Mouse (Mus musculus) induced T-regulatory cell, adult 2 months (primary cell): Measurements from ENCODE around the gene AU018091.
"Not testable (repeated sequence)": the region's sequence is repeated elsewhere in the genome, so short reads cannot be mapped to it uniquely, and the experiment has no call there.

Experiments used
- DNase-seq: peaks from one replicate; pipeline ENCODE4 v3.0.0-alpha.2; 2012; ENCODE audit warnings: low read depth

The AU018091 gene

GRCm38 (mm10) chr7:3168925-3169324, at the start of gene AU018091:
Gene AU018091, minus strand, starts transcription at chr7:3169203.
- DNase-seq: no peak

GRCm38 (mm10) chr7:3217546-3218056, 48.6 kb upstream of the AU018091 start:
- DNase-seq: no peak

GRCm38 (mm10) chr7:3216331-3216730, 47.3 kb upstream of the AU018091 start:
- DNase-seq: no peak

- DNase-seq: no peak
Observed at GRCm38 (mm10) chr7:3213557-3213956, 44.6 kb upstream of the AU018091 start.

GRCm38 (mm10) chr7:3213156-3213555, 44.2 kb upstream of the AU018091 start:
- DNase-seq: no peak

GRCm38 (mm10) chr7:3212002-3212790, 43.2 kb upstream of the AU018091 start:
- no peak for DNase-seq

- DNase-seq: no peak
Observed at GRCm38 (mm10) chr7:3211518-3211917, 42.5 kb upstream of the AU018091 start.

GRCm38 (mm10) chr7:3210605-3211004, 41.6 kb upstream of the AU018091 start:
- DNase-seq: no peak

GRCm38 (mm10) chr7:3206520-3206919, 37.5 kb upstream of the AU018091 start:
- DNase-seq: no peak

GRCm38 (mm10) chr7:3204628-3205027, 35.6 kb upstream of the AU018091 start:
- no peak for DNase-seq

- no peak for DNase-seq
Observed at GRCm38 (mm10) chr7:3203890-3204289, 34.9 kb upstream of the AU018091 start.

GRCm38 (mm10) chr7:3201134-3201705, 32.2 kb upstream of the AU018091 start:
- no peak for DNase-seq

- DNase-seq: peak; percentile 17
Observed at GRCm38 (mm10) chr7:3198884-3199283, 29.9 kb upstream of the AU018091 start.

GRCm38 (mm10) chr7:3195850-3196249, 26.8 kb upstream of the AU018091 start:
- no peak for DNase-seq

GRCm38 (mm10) chr7:3194531-3194930, 25.5 kb upstream of the AU018091 start:
- DNase-seq: no peak

- peak; percentile 7 for DNase-seq
Observed at GRCm38 (mm10) chr7:3193905-3194304, 24.9 kb upstream of the AU018091 start.

GRCm38 (mm10) chr7:3193049-3193632, 24.1 kb upstream of the AU018091 start:
- DNase-seq: no peak

- no peak for DNase-seq
Observed at GRCm38 (mm10) chr7:3191971-3192498, 23.0 kb upstream of the AU018091 start.

- not testable (repeated sequence) for DNase-seq
Observed at GRCm38 (mm10) chr7:3186726-3187125, 17.7 kb upstream of the AU018091 start.

- DNase-seq: no peak
Observed at GRCm38 (mm10) chr7:3186136-3186535, 17.1 kb upstream of the AU018091 start.

- DNase-seq: peak; percentile 31
Observed at GRCm38 (mm10) chr7:3184394-3184793, 15.4 kb upstream of the AU018091 start.

GRCm38 (mm10) chr7:3180958-3181357, 12.0 kb upstream of the AU018091 start:
- not testable (repeated sequence) for DNase-seq

- no peak for DNase-seq
Observed at GRCm38 (mm10) chr7:3168296-3168695, 707 bp downstream of the AU018091 start.
